ENCODE assay signal across 8 mouse cellular contexts in genomic region chrX:169991128-169991873, GRCm38 (mm10). TPM values are rescaled to one million over a fixed set of nuclear protein-coding genes. Genes with fewer than 3 reads are reported as not detected.
DNase-seq lines count a peak whose midpoint lies in the region; ATAC-seq and TF ChIP-seq lines count a peak whose summit lies in the region.
"Not testable (repeated sequence)": the region's sequence is repeated elsewhere in the genome, so short reads cannot be mapped to it uniquely, and the experiment has no call there.

No protein-coding gene starts in this region.

- not testable (repeated sequence) for TF ChIP-seq CTCF in E14TG2a.4 (conservative IDR thresholded peaks at IDR 0.05; ENCODE audit: low read length)

- WGBS in forebrain, embryonic 16.5 days: 9% methylated on average over 12 of the region's 28 CpGs
- WGBS in liver, embryonic 16.5 days (ENCODE audit: insufficient replicate concordance): 14% methylated on average over 16 of the region's 28 CpGs
- WGBS in stomach, embryonic 15.5 days: 13% methylated on average over 14 of the region's 28 CpGs

- peaks cover 60% of the 10 kb centered on the region for H3K27me3 ChIP-seq in E14TG2a.4 (ENCODE audit: insufficient read depth, low read length)
- H3K27me3 ChIP-seq in forebrain, embryonic 16.5 days (replicated peaks; ENCODE audit: control insufficient read depth, insufficient read depth, low read length); liver, embryonic 16.5 days (ENCODE audit: control insufficient read depth, insufficient read depth, low read depth, low read length); stomach, embryonic 15.5 days (replicated peaks): not testable (repeated sequence)

- not testable (repeated sequence) for H3K9ac ChIP-seq in forebrain, embryonic 16.5 days (replicated peaks; ENCODE audit: low read depth, low read length); liver, embryonic 16.5 days (ENCODE audit: low read depth, low read length); stomach, embryonic 15.5 days

- not testable (repeated sequence) for H3K27ac ChIP-seq in forebrain, embryonic 16.5 days (ENCODE audit: low read length); liver, embryonic 16.5 days (ENCODE audit: low read length); stomach, embryonic 15.5 days

- DNase-seq in c-Kit-positive CD71-positive TER-119-negative erythroid progenitor cells, embryonic 14.5 days (ENCODE audit: low read depth): peak; percentile 100
- DNase-seq in heart, postnatal 14 days: peak; percentile 97 to 99
- DNase-seq in layer of hippocampus, adult 11-12 months (ENCODE audit: low spot score): peak; percentile 97
- peak; percentile 100 for DNase-seq in natural killer cell, adult 2 months (ENCODE audit: low spot score in 2 of 2)

- intact Hi-C loops in heart, postnatal 14 days (cut with DNase I): loop anchor here (1.0 kb wide), 1 partner anchor 8 kb away; no protein-coding TSS in a partner anchor

- H3K36me3 ChIP-seq in E14TG2a.4 (ENCODE audit: insufficient read depth, low read length): peaks cover 76% of the 10 kb centered on the region
- peaks cover 21% of the 10 kb centered on the region for H3K36me3 ChIP-seq in forebrain, embryonic 16.5 days (ENCODE audit: control insufficient read depth, insufficient read depth)
- H3K36me3 ChIP-seq in liver, embryonic 16.5 days (ENCODE audit: control insufficient read depth, insufficient read depth): peaks cover 28% of the 10 kb centered on the region
- peaks cover 27% of the 10 kb centered on the region for H3K36me3 ChIP-seq in stomach, embryonic 15.5 days

- peaks cover 59% of the 10 kb centered on the region for H3K4me1 ChIP-seq in E14TG2a.4 (replicated peaks; ENCODE audit: low read depth, low read length)
- not testable (repeated sequence) for H3K4me1 ChIP-seq in forebrain, embryonic 16.5 days (replicated peaks; ENCODE audit: control insufficient read depth, insufficient read depth, low read length); liver, embryonic 16.5 days (ENCODE audit: control insufficient read depth, low read depth, low read length); stomach, embryonic 15.5 days

- H3K4me3 ChIP-seq in E14TG2a.4 (replicated peaks; ENCODE audit: low read length): peak overlapping the region; percentile 71
- H3K4me3 ChIP-seq in forebrain, embryonic 16.5 days (replicated peaks; ENCODE audit: low read length): peak overlapping the region; percentile 20
- H3K4me3 ChIP-seq in liver, embryonic 16.5 days (ENCODE audit: low read depth, low read length); stomach, embryonic 15.5 days (replicated peaks): not testable (repeated sequence)

- H3K9me3 ChIP-seq in E14TG2a.4 (ENCODE audit: low read length): peaks cover 95% of the 10 kb centered on the region
- peaks cover 29% of the 10 kb centered on the region for H3K9me3 ChIP-seq in forebrain, embryonic 16.5 days (ENCODE audit: control insufficient read depth, low read length)
- peaks cover 36% of the 10 kb centered on the region for H3K9me3 ChIP-seq in liver, embryonic 16.5 days (replicated peaks; ENCODE audit: control insufficient read depth, low read length)
- H3K9me3 ChIP-seq in stomach, embryonic 15.5 days: peaks cover 21% of the 10 kb centered on the region

- H3K4me2 ChIP-seq in forebrain, embryonic 16.5 days (ENCODE audit: low read length): not testable (repeated sequence)
- peak overlapping the region; percentile 35 for H3K4me2 ChIP-seq in liver, embryonic 16.5 days (ENCODE audit: low read depth, low read length)
- H3K4me2 ChIP-seq in stomach, embryonic 15.5 days: peak overlapping the region; percentile 33; the same call in 1 of the 2 replicates

- peak; percentile 2; the same call in 1 of the 2 replicates for ATAC-seq in forebrain, embryonic 16.5 days
- ATAC-seq in liver, embryonic 16.5 days (ENCODE audit: low read depth): peak; percentile 44
- 0 out of 2 replicates have a peak, but pooled peaks have one; percentile 20 for ATAC-seq in stomach, embryonic 15.5 days (ENCODE audit: insufficient read depth, low FRiP score, low read depth)

RNA-seq across cellular contexts. Expression of gene Gm21887, which starts 18.2 kb away (rescaled TPM):
- 174 and 293 TPM in 2 replicates for polyA plus RNA-seq in forebrain, embryonic 16.5 days (2015; fragmentation: Nextera tagmentation; extraction: Ambion mirVana)
- 10 to 100 TPM; 38.7 to 77.5 TPM for total RNA-seq in heart, postnatal 14 days (2021)
- 58.5 and 73.3 TPM in 2 replicates for polyA plus RNA-seq in liver, embryonic 16.5 days (2015; fragmentation: Nextera tagmentation; extraction: Ambion mirVana)
- 273 and 307 TPM in 2 replicates for polyA plus RNA-seq in stomach, embryonic 15.5 days (2015; fragmentation: Nextera tagmentation; extraction: Ambion mirVana)
